Mouse (Mus musculus) layer of hippocampus, postnatal 36 days (tissue): ENCODE results near the gene Btrc. TPM values are rescaled to one million over a fixed set of nuclear protein-coding genes. Genes with fewer than 3 reads are reported as not detected.
A peak's percentile ranks its signal among the peaks of the same experiment; 100 is the strongest.

Experiments used
- DNase-seq, 2 experiments: peaks; one replicate each; pipeline ENCODE4 v3.0.0; 2022
- total RNA-seq, 2 experiments: library from RNA; stranded (reverse); gene quantifications; 2 replicates each; pipeline ENCODE4 v1.2.3; 2021

Btrc gene
- total RNA-seq, 2 experiments from 2014 or later = 90.8 to 98.2 TPM

- peak; percentile 56 to 59 for DNase-seq
Measured at GRCm38 (mm10) chr19:45475928-45476553, 112.5 kb downstream of the Btrc start.

- no peak for DNase-seq
Measured at GRCm38 (mm10) chr19:45479548-45479947, 116.0 kb downstream of the Btrc start.

GRCm38 (mm10) chr19:45480490-45480889, 117.0 kb downstream of the Btrc start:
- no peak for DNase-seq

GRCm38 (mm10) chr19:45480951-45481350, 117.4 kb downstream of the Btrc start:
- no peak for DNase-seq

- DNase-seq = no peak
Measured at GRCm38 (mm10) chr19:45483470-45483869, 119.9 kb downstream of the Btrc start.

- DNase-seq = no peak
Measured at GRCm38 (mm10) chr19:45486206-45486991, 122.9 kb downstream of the Btrc start.

GRCm38 (mm10) chr19:45486992-45487387, 123.5 kb downstream of the Btrc start:
- no peak for DNase-seq

- no peak for DNase-seq
Measured at GRCm38 (mm10) chr19:45489961-45490360, 126.4 kb downstream of the Btrc start.

GRCm38 (mm10) chr19:45491246-45491645, 127.7 kb downstream of the Btrc start:
- DNase-seq = no peak

- no peak for DNase-seq
Measured at GRCm38 (mm10) chr19:45494121-45494775, 130.7 kb downstream of the Btrc start.

GRCm38 (mm10) chr19:45505446-45505845, 141.9 kb downstream of the Btrc start:
- DNase-seq = no peak

GRCm38 (mm10) chr19:45507531-45507930, 144.0 kb downstream of the Btrc start:
- peak; percentile 38 to 54 for DNase-seq

- no peak for DNase-seq
Measured at GRCm38 (mm10) chr19:45510680-45511079, 147.1 kb downstream of the Btrc start.

- no peak for DNase-seq
Measured at GRCm38 (mm10) chr19:45511406-45511805, 147.9 kb downstream of the Btrc start.

- no peak for DNase-seq
Measured at GRCm38 (mm10) chr19:45515341-45515740, 151.8 kb downstream of the Btrc start.

- no peak for DNase-seq
Measured at GRCm38 (mm10) chr19:45516264-45516663, 152.7 kb downstream of the Btrc start.

GRCm38 (mm10) chr19:45527382-45527781, 163.8 kb downstream of the Btrc start:
- DNase-seq = no peak

GRCm38 (mm10) chr19:45527931-45528534, 164.5 kb downstream of the Btrc start:
- no peak for DNase-seq

GRCm38 (mm10) chr19:45529294-45529693, 165.8 kb downstream of the Btrc start:
- DNase-seq = no peak

- no peak for DNase-seq
Measured at GRCm38 (mm10) chr19:45530200-45530995, 166.9 kb downstream of the Btrc start.

GRCm38 (mm10) chr19:45531554-45531953, 168.0 kb downstream of the Btrc start:
- no peak for DNase-seq

- DNase-seq = no peak
Measured at GRCm38 (mm10) chr19:45533617-45534016, 170.1 kb downstream of the Btrc start.
